Mouse (Mus musculus) heart, adult 2 months (tissue): Measurements from ENCODE around the gene Smarca4.

ENCODE experiments used
- CTCF ChIP-seq: fragments of 200-600 bp; IDR thresholded peaks from 2 replicates; pipeline ENCODE4 v1.8.1; 2022; ENCODE audit warnings: antibody characterized with exemption, mild to moderate bottlenecking, moderate library complexity
- POLR2A ChIP-seq: fragments of 200-500 bp; IDR thresholded peaks from 2 replicates; pipeline ENCODE4 v1.6.1; 2011; ENCODE audit warnings: mild to moderate bottlenecking, low read depth, low read length, control low read depth; ENCODE audit not compliant: insufficient read depth

- TF ChIP-seq CTCF (no peak), POLR2A (no peak)
Measured at GRCm38 (mm10) chr9:21566538-21566937, 49.4 kb upstream of the Smarca4 start.
